Mouse (Mus musculus) erythroblast, embryonic 14.5 days (primary cell): Measurements from ENCODE around the gene Fam209. TPM values are rescaled to one million over a fixed set of nuclear protein-coding genes. Genes with fewer than 3 reads are reported as not detected.

Source experiments
- H3K27me3 ChIP-seq: 2 replicates; pipeline ENCODE4 v1.6.1; 2012; ENCODE audit warnings: inconsistent platforms; ENCODE audit not compliant: control insufficient read depth
- H3K36me3 ChIP-seq: 2 replicates; pipeline ENCODE4 v1.6.1; 2012; ENCODE audit warnings: mild to moderate bottlenecking, inconsistent platforms; ENCODE audit not compliant: control insufficient read depth
- H3K4me1 ChIP-seq: 2 replicates; pipeline ENCODE4 v1.6.1; 2012; ENCODE audit warnings: inconsistent platforms; ENCODE audit not compliant: control insufficient read depth
- H3K4me3 ChIP-seq: replicated peaks from 2 replicates; pipeline ENCODE3; 2012; ENCODE audit warnings: moderate library complexity, mild to moderate bottlenecking, inconsistent platforms
- H3K9me3 ChIP-seq: 2 replicates; pipeline ENCODE4 v1.6.1; 2012; ENCODE audit warnings: low read length, inconsistent platforms, mixed read lengths; ENCODE audit not compliant: control insufficient read depth
- GATA1 ChIP-seq: IDR thresholded peaks from 2 replicates; pipeline ENCODE4 v1.6.1; 2012; ENCODE audit warnings: low read length, inconsistent platforms, mixed read lengths
- TAL1 ChIP-seq: IDR thresholded peaks from 3 replicates; pipeline ENCODE4 v1.6.1; 2012; ENCODE audit warnings: low read length, inconsistent platforms, mixed read lengths
- polyA plus RNA-seq: library from polyadenylated mRNA; stranded (reverse); fragments of >175 nt; gene quantifications from 2 replicates; pipeline ENCODE4 v1.2.3, GENCODE M21; 2012

The Fam209 gene
- polyA plus RNA-seq, 1 experiment, result not detected

GRCm38 (mm10) chr2:172498823-172499222 lies 26.5 kb downstream of the Fam209 start:
- TF ChIP-seq GATA1 (no peak), TAL1 (no peak)
- H3K9me3 ChIP-seq, result no peaks in the 10 kb centered on the region; the same call in 1 of the 2 replicates
- H3K4me1 ChIP-seq, result peaks cover 9% of the 10 kb centered on the region

GRCm38 (mm10) chr2:172500752-172501316 lies 28.5 kb downstream of the Fam209 start:
- no peaks in the 10 kb centered on the region for H3K9me3 ChIP-seq
- no peaks in the 10 kb centered on the region for H3K27me3 ChIP-seq
- H3K4me1 ChIP-seq, result peaks cover 9% of the 10 kb centered on the region
- TF ChIP-seq GATA1 (no peak), TAL1 (no peak)
- H3K36me3 ChIP-seq, result no peaks in the 10 kb centered on the region
- H3K4me3 ChIP-seq, result no peak overlapping the region

More at GRCm38 (mm10) chr2:172498823-172499222, 26.5 kb downstream of the Fam209 start:
- H3K4me3 ChIP-seq, result no peak overlapping the region
- no peaks in the 10 kb centered on the region for H3K27me3 ChIP-seq
- H3K36me3 ChIP-seq, result no peaks in the 10 kb centered on the region

DNA sequence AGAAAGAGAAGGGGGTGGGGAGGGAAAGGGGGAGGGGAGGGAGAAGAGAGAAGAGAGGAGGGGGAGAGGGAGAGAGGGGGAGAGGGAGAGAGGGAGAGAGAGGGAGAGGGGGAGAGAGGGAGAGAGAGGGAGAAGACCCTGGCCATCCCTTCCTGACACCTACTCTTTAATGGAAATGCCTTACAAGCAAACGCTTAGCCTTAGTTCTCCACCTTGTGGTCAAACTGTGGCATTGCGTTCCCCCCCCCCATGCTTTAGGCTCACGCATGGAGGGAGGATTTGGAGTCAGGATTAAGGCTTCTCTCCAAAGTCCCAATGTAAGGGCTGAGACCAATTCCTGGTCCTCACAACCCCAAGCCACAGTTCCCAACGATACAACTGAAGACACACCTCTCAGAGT lies 29.0 kb downstream of the Fam209 start:
- no peak overlapping the region for H3K4me3 ChIP-seq
- H3K9me3 ChIP-seq, result no peaks in the 10 kb centered on the region
- no peaks in the 10 kb centered on the region for H3K27me3 ChIP-seq
- H3K4me1 ChIP-seq, result peaks cover 9% of the 10 kb centered on the region
- TF ChIP-seq GATA1 (no peak), TAL1 (no peak)
- no peaks in the 10 kb centered on the region for H3K36me3 ChIP-seq

DNA sequence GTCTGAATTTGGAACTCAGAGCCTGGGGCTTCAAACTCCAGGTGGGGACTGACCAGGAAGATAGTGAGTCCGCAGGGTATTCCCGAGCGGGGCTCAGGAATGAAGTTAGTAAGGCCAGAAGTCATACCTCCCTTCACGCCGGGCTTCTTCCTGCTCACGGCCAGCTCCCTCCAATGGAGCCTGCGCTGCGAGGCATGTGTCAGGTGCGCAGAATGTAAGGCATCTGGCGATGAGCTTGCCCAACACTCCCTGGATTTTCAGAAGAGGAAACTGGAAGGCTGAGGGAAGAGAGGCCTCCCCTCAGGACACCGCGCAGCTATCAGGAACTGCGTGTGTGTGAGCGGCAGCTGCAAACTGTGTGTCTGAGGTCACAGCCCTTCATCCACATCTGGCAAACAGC lies 29.8 kb downstream of the Fam209 start:
- H3K4me3 ChIP-seq, result no peak overlapping the region
- H3K36me3 ChIP-seq, result no peaks in the 10 kb centered on the region
- H3K27me3 ChIP-seq, result no peaks in the 10 kb centered on the region
- no peak for TF ChIP-seq TAL1
- no peak for TF ChIP-seq GATA1
- H3K9me3 ChIP-seq, result no peaks in the 10 kb centered on the region
- H3K4me1 ChIP-seq, result peaks cover 9% of the 10 kb centered on the region

DNA sequence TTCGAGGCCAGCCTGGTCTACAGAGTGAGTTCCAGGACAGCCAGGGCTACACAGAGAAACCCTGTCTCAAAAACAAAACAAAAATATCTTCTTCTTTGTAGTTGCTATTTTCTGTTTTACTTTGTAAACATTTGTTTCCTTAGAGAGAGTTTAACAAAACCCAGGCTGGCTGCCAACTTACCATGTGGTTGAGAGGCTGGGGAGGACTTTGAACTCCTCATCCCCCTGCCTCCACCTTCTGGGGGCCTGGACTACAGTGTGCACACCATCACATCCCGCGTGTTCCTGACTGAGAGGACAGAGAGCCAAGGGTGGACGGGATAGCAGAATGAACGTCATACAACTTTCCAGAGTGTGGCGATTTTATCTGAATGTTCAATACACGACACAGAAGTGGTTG lies 33.8 kb downstream of the Fam209 start:
- TF ChIP-seq GATA1 (no peak), TAL1 (no peak)
- Histone ChIP-seq H3K9me3 (no peaks in the 10 kb centered on the region), H3K4me3 (no peak overlapping the region), H3K36me3 (no peaks in the 10 kb centered on the region), H3K4me1 (peaks cover 1% of the 10 kb centered on the region), H3K27me3 (no peaks in the 10 kb centered on the region)

GRCm38 (mm10) chr2:172510056-172510712 lies 37.9 kb downstream of the Fam209 start:
- no peaks in the 10 kb centered on the region for H3K36me3 ChIP-seq
- H3K4me3 ChIP-seq, result no peak overlapping the region
- H3K4me1 ChIP-seq, result peaks cover 1% of the 10 kb centered on the region; the same call in 1 of the 2 replicates
- H3K27me3 ChIP-seq, result no peaks in the 10 kb centered on the region
- H3K9me3 ChIP-seq, result no peaks in the 10 kb centered on the region
- TF ChIP-seq GATA1 (no peak), TAL1 (no peak)

DNA sequence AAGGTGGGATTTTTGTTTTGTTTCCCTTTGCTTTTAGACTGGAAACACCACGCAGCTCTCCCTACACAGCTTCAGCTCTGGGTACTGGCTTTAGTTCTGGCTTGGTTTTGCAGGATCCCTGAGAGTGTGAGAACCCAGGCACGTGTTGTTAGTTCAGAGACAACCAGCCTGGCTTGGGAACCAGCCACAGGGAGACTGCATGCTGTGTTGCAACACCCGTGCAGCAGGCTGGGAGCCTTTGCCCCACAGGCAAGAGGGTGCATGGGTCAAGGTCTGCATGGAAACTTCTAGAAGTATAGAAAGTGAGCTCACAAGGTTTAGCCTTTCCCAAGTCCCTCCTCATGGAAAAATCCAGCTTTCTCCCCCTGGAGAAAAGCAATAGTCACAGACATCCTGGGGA lies 38.6 kb downstream of the Fam209 start:
- no peaks in the 10 kb centered on the region for H3K27me3 ChIP-seq
- H3K9me3 ChIP-seq, result no peaks in the 10 kb centered on the region
- no peaks in the 10 kb centered on the region for H3K36me3 ChIP-seq
- no peak overlapping the region for H3K4me3 ChIP-seq
- TF ChIP-seq TAL1, result no peak
- no peak for TF ChIP-seq GATA1
- H3K4me1 ChIP-seq, result peaks cover 1% of the 10 kb centered on the region; the same call in 1 of the 2 replicates

DNA sequence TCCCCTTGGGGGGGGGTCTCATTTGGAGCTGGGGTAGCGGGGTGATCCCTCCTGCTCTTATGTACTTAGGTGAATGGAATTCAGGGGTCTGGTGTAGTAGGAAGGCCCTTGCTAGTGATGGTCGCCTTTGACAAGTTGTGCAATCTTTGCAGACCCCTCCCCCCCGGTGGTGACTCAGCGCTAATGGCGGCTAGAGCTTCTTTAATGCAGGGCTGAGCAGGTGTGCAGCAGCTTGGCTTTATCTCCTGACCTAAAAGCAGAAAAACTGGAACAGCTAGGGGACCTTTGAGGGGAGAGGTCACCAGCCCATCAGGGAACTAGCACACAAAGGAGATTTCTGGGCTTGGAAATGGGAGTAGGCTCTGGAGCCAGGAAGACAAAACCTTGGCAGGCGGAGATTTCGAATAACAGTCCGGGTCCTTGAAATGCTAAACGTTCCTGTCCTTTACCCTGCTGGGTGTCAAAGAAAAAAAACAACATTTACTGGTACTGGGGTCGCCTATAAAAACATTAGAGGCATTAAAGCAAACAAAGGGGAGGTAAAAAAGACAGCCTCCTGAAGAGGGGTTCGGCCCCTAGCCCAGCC lies 44.2 kb downstream of the Fam209 start:
- H3K27me3 ChIP-seq, result no peaks in the 10 kb centered on the region
- H3K4me1 ChIP-seq, result no peaks in the 10 kb centered on the region
- TF ChIP-seq TAL1, result no peak
- TF ChIP-seq GATA1, result no peak
- H3K9me3 ChIP-seq, result peaks cover 7% of the 10 kb centered on the region
- H3K36me3 ChIP-seq, result no peaks in the 10 kb centered on the region
- no peak overlapping the region for H3K4me3 ChIP-seq

- H3K9me3 ChIP-seq, result peaks cover 7% of the 10 kb centered on the region
- H3K4me3 ChIP-seq, result no peak overlapping the region
- no peaks in the 10 kb centered on the region for H3K36me3 ChIP-seq
- no peaks in the 10 kb centered on the region for H3K4me1 ChIP-seq
- H3K27me3 ChIP-seq, result no peaks in the 10 kb centered on the region
- TF ChIP-seq GATA1 (no peak), TAL1 (no peak)
Measured at GRCm38 (mm10) chr2:172520616-172521371, 48.5 kb downstream of the Fam209 start.
